Mouse (Mus musculus): ENCODE measurements around the gene Coro2b. TPM values are rescaled to one million over a fixed set of nuclear protein-coding genes. Genes with fewer than 3 reads are reported as not detected.

The Coro2b gene
- polyA plus RNA-seq, 1 experiment: 47.5 TPM

DNA sequence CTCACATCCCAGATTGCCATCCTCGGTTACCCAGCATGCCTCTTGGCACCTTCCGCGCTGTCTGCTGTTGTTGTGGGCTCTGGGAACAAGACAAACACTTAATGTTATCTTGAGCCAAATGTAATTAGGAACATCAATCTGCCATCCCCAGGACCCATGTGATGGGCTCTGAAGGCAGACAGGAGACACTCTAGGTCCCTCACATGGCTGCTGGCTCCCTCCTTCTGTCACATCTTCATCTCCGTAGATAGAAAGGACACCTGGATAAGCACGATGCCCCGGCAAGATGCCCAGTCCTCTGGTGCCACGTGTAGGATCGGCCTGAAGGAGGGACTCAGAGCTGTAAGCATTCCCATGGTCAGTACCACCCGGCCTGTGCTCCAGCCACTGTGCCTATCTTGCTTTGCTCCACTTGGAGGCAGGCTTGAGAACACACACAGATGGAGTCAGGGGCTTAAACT lies 2.4 kb upstream of the Coro2b start:
- DNase-seq (ENCODE audit: low read depth): no peak

DNA sequence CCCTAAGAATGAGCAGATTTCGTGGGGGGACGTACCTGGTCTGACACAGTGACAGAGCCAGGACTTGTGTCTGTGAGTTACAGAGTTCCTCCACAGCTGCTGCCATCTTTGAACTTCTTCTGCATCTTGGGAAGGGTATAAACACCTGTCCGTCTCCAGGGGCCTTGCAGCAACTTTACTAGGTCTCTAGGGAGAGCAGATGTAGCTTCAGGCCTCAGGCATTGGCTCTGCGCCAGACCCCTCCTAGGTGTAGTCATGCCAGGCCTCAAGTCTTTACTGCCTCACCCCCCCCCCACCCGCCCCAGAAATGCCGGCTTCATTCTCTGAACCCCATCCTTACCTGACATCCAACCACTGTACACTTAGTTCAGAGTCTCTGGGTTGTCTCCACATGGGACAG lies 1.1 kb upstream of the Coro2b start:
- DNase-seq (ENCODE audit: low read depth): no peak

DNA sequence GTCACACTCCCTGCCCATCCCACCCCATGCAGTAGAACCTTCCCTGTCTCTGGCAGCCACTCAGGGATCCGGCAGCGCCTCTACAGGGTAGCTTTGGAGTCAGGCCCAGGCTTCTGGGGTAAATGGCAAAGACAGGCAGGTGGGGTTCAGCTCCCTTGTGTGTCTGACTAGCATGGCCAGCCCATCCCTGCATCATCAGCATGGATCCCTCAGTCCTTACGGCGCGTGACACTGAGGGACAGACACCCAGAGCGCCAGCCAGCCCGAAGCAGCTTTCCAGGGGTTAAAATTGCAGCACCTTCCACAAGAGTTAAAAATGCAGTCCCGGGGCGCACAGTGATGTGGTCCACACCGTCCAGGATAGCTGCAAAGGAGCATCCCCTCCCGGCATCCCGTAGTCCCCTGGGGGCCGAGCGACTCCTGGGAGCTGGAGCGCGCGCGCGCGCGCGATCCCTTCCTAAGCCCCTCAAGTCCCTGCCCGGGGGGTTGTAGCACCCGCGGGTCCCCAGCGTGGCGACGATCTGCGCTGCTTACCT lies 657 bp downstream of the Coro2b start:
- no peak for DNase-seq (ENCODE audit: low read depth)

DNA sequence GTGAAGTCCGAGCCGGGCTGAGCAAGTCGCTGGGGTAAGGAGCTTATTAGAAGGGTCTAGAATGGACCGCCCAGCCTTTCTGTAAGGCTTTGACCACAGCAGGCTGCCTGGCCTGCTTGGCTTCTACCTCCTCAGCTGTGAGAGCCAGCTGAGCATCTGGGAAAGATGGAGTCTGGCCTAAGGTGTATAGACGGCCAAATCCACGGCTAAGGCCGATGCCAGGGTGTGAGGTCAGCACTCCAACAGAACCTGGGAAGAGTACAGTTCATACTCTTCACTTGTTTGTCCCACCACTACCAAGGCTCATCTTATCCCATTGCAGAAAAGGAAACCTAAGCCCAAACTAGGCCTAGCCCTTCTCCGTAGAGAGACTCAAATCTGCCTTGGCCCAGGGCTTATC lies 1.3 kb downstream of the Coro2b start:
- DNase-seq (ENCODE audit: low read depth): no peak

DNA sequence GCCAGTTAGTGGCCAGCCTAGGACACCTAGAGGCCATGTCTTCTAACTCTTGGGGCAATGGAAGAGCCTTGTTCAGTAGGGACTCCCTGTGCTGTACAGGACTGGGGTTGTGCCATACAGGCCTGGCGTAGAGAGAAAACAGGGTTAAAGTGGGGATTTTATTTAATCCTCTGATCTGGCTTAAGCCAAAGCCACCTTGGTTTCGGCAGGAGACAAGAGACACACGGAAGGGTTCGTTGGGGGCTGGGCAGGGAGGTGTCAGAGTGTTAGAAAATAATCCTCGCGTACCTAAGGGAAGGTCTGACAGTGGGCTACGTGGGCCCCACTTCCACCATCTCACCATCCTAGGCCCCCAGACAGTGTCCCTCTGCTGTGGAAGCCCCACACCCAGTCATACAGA lies 2.2 kb downstream of the Coro2b start:
- no peak for DNase-seq (ENCODE audit: low read depth)

DNA sequence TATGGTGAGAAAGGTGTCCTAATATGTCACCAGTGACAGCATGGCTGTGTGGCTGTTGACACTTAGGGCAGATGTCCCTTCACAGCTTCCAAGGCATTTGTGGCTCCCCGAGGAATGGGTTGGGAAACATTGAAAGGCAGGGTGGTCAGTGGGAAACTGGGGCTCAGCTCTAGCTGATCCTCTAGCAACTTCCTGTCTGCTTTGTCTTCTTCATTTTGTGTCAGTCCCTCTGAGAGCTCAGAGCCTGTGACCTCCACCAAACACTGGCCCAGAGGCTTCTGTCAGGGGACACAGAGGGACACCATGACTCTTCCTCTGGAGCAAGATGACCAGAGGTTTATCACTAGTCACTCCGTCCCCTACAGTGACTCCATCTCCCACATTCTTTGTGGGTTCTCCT lies 2.7 kb downstream of the Coro2b start:
- DNase-seq (ENCODE audit: low read depth): no peak

DNA sequence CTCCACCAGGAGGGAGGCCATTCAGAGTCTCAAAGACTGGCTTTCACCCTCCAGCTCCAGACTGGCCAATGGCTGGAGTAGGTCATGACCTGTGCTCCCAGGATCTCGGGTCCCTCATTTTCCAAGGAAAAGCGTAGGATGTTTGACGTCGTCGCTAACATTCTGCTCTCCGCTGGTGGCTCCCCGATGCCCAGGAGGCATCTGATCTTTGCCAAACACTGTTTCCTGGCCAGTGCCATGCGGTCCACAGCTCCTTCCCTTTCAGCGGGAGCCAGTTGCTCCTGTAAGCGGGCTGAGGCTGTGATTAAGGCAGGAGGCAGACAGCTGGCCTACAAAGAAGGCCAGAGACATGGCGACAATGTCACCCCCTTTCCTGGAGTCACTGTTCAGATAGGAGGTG lies 4.0 kb downstream of the Coro2b start:
- no peak for DNase-seq (ENCODE audit: low read depth)

DNA sequence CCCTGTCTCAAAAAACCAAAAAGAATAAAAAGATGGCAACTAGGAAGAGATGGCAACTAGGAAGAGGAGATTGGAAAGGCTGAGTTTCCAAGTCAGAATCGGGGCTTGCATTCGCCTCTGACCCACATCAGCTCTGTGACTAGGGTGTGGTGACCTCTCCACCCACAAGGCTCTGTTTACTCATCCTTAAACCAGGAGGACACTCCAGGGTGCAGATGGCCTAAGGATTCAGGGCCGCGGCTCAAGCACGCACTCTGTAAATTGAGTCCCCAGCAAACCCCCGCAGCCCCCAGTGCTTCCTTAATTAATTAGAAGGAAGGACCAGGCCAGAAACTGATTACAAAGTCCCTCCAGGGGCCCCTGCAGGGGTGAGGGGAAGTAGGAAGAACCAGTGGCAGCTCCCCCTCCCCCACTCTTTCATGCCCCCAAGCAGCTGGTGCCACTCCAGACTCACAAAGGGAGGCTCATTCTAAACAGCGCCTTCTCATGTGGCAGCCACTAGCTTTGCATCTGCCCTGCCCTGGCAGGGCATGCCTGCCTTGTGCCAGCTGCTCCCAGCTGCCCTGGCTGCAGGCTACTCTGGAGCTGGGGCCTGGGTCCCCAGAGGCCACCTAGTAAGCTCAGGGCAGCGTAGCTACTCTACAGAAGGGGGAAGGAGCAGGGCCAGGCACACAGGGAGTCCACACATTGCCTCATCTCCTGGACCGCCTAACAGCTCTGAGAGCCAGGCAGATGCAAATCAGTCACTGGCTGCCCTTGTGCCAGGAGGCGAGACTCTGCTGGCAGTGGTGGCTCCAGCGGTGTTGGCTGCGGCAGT lies 5.2 kb downstream of the Coro2b start:
- DNase-seq (ENCODE audit: low read depth): no peak

DNA sequence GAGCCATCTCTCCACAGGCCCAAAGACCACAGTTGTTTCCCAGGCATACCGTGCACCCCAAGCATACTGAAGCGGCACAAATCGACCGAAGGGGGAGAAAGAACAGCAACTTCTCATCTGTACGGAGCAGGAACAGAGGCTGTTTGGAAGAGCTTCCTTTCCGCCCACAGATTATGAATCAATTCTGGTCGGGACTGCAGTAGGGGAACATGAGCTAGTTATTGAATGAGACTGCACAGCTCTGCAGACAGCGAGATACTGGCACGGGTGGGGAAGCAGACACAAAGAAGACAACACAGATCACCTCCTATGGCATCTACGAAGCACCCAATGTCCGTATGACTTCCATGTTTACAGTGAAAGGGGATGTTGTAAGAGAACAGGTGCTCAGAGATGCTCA lies 8.3 kb downstream of the Coro2b start:
- no peak for DNase-seq (ENCODE audit: low read depth)

DNA sequence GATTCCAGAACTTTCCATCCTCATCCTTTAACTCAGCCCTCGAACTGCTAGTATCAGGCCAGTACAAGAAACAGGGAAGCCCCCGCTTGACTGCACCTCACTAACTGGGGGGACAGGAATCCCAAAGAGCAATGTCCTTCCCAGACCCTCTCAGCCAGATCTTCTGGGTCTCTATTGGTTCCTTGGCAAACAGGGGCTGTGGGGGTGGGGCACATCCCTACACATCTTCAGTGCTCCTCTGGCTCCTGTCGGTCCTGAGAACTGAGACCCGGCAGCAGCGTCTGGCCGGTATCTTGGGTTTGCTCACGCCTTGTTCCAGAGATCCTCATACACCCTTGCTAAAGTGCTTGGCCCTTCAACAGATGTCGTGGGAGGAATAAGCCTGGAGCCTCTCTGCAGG lies 10.0 kb downstream of the Coro2b start:
- no peak for DNase-seq (ENCODE audit: low read depth)

DNA sequence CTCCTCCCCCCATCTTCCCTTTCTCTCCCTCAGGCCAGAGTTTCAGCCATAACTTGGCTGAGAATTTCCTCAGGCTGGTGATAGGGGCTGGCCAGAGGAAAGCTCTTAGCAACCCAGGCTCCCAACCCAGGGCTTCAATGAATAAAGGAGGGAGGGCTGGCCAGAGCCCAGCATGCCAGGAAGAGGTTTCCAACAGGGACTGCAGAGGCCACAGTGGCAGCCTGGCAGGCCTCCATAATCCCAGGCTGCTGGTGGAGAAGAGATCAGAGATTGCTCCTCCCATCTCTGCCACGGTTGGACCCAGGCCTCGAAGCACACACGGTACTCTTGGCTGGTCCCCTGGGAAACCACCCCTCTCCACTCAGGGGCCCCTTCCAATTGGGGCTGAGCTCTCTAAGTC lies 10.4 kb downstream of the Coro2b start:
- no peak for DNase-seq (ENCODE audit: low read depth)

DNA sequence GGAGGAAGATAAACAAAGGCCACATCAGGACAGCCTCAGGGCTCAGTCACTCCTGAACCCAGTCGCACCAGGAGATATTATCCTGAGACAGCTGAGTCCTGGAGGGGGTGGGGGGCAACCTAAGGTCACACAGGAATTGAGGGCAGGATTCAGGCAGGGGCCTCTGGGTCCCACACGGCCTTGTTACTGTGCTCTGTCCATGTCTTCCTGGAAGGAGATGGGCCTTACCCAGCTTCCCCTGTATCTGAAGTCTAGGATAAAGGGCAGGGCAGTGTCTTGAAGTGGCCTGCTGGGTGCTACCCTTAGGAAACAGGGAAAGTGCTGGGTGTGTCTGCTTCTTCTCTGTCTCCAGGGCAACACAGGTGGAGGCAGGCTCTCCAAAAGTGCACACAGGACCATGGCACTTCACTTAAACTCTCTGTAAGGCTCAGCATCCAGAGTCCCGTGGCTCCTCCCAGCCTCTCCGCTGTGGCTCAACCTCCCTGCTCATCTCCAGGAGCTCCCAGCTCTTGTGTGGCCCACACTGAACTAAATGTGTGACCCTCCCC lies 12.0 kb downstream of the Coro2b start:
- no peak for DNase-seq (ENCODE audit: low read depth)

DNA sequence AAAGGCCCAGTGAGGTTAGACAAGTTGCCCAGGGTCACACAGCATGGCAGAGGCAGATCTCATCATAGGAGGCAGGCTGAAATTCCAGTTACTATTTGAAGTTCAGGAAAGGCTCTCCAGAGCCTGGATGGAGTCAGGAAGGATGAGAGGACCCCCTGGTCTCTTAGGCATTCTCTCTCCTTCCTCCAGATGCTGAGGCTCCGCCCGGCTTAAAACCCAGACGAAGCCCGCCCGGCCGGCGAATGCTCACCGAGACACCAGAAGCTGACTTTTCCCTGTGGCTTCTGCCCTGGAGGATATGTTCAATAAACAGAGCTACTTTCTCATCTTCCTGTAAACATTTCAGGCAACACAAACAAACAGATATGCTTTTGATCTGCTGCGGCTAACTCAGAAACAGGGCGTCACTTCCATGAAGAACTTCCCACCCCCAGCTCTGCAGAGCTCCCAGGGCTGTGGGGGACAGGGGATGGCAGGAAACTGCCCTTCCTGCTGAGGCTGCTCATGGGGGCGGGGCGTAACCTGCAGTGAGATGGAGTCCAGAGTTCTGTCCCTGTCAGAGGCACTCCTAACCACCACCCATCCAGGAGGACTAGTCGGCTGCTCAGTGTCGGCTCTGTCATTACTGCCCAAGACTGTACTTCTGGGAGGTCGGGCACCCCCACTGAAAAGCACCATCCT lies 13.9 kb downstream of the Coro2b start:
- no peak for DNase-seq (ENCODE audit: low read depth)

DNA sequence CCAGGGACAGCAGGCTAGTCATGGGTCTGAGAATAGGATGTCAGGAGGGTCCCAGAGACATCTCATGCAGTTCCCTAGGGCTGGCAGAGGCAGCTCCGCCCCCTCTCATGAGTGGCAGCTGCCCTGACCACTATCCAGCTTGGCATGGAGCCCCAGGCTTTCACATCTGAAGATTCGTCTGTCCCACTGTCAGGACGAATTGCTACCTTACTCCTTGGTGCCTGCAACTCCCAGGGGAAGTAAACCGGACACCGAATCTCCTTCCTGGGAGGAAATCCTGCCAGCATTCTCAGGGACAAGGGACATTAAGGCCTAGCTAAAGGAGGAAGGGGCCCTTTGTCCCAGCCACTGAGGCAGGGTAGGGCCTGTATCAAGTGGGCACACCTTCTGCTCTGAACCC lies 14.6 kb downstream of the Coro2b start:
- no peak for DNase-seq (ENCODE audit: low read depth)

DNA sequence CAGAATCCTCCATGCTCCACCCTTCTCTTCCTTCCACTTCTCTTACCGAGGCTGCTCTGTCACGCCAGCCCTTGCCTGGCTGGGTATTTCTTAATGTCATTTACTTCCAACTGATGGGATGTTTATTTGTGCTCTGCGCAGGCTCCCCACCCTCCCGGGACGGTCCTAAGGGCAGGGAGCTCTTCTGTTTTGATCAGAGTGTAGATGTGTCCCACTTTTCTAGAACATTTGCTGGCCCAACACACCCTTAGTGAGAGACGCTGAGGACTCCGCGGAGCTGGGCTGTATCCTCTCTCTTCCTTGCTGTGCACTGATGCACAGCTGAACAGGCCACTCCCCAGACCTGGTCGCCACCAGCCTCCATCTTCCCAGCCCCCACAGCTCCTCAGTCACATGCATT lies 15.3 kb downstream of the Coro2b start:
- DNase-seq (ENCODE audit: low read depth): no peak

DNA sequence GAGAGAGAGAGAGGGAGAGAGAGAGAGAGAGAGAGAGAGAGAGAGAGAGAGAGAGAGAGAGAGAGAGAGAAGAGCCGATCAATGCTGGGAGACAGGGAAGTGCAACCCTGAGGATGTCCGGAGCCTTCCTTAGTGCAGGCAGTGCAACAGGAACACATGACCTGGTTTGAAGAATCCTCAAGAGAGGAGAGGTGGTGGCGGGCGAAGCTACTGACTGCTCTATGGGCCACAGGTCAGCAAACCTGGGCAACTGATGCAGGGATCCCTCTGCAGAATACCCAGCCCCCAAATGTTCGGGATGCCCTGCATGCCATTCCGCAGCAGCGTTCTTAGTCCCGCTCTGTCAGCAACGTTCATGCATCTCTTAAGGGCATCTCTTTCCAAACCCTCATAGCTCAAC lies 15.9 kb downstream of the Coro2b start:
- no peak for DNase-seq (ENCODE audit: low read depth)

DNA sequence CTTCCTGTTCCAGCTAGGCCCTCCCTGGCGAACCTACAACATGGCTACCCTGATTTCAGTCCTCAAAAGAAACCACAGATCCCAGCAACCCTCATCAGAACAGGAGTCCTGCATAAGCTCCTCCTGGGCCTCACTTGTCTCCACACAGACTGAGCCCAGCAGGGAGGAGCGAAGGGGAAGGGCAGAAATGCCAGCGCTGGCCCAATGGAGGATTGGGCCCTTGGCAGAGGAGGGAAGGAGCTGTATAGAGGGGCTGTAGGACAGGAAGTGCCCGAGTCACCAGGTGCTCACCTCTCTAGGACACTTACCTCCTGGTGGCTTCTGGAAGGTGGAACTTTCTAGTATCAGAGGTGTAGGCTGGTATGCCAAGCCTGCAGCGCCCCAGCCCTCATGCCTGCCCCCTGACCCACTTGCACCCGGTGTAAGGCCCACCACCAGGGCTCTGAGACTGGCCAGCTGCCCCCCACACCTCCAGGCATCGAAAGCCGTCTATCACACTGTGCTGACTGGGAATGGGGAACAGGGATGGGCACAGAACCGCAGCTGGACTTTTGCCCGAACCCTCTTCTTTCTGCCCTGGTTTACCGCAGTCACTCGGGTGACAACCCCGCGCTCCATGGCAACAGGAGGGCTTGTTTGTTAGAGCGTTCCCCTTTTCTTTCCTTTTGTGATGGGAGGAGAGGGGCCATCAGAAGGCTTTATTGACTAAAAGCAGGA lies 16.9 kb downstream of the Coro2b start:
- no peak for DNase-seq (ENCODE audit: low read depth)

DNA sequence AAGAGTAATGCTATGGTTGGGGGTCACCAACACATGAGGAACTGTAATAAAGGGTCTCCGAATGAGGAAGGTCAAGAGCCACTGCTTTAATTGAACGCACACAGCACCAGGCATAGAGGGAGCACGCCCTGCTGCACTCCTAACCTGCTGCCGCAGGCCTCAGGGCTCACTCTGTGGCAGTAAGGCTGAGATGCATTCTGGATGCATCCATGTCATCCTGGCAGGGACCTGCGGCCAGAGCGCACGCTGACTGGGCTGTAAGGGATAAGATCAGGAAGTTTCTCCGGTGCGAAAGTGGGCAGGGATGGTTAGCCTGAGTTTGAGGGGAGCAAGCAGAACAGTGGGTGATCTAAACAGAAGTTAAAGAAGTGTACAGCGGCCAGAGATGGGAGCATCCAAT lies 17.5 kb downstream of the Coro2b start:
- DNase-seq (ENCODE audit: low read depth): no peak

DNA sequence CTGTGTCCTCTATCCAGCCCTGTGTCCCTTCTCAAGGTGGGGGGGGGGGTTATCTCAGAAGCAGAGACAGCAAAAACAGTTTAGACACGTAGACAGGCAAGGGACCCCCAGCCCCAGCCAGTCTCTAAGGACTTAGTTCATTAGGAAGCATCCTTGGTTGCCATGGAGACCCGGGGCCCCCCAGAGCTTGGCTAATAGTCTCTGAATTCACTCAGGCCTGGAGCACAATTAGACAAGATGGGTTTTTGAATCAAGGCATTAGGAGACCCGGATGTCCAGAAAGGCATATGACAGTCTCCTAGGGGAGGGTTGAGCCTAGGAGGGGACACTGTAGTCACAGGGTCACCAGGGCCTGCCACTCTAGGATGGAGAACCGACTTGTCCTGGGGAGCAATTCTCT lies 18.3 kb downstream of the Coro2b start:
- DNase-seq (ENCODE audit: low read depth): no peak

DNA sequence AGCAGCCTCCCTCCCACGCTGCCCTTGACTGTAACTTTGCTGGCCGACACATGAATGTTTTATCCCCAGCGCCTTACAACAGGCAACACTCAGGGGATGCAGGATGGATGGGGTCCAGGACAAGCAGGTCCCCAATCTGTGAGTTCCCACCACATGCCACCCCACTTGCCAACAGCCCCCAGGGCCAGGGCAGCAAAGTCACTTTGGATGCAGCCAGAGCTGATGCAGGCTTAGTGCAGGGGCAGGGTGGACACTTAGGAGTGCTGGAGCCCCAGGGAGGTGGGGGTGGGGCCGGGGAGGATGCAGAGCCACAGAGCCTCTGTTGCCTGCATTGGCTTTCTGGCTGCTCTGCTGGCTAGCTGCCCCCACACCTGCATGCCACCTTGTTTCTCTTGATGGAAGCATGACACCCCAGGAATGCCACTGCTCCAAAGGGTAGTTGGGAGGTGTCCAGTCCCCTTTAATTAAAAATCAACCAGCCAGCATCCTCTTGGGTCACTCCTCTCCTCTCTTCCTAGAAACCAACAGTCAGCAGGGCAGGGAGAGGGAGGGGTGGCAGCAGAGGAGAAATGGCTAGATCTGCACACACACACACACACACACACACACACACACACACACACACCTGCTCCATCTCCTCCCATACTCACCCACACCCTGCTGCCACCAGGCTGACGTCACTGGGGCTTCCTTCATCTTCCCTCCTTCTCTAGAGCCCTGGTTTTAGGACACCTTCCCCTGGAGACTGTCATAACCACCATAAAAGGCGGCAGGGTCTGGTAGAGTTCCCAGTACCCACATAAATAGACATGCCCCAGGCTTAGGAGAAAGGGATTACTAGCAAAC lies 19.5 kb downstream of the Coro2b start:
- no peak for DNase-seq (ENCODE audit: low read depth)

DNA sequence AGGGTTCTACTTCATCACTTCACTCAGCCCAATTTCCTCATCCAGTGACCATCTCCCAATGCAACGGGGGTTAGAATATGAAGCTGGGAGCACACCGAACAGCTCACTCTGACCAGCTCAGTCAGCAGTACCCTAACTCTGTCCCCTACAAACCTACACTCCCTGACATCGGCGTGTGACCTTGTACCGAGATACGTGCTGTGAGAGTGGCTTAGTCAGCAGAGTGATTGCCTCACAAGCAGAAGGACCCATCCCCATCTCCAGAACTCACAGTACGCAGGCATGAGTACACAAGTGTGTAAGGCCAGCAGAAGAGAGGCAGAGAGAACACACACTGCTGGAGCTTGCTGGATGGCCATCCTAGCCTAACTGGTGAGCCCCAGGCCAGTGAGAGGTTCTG lies 21.7 kb downstream of the Coro2b start:
- DNase-seq (ENCODE audit: low read depth): no peak
